Mouse (Mus musculus) stomach, embryonic 15.5 days (tissue): ENCODE results near the gene Gatd1. TPM values are rescaled to one million over a fixed set of nuclear protein-coding genes. Genes with fewer than 3 reads are reported as not detected.
A peak's percentile ranks its signal among the peaks of the same experiment; 100 is the strongest.

Experiments used
- ATAC-seq: fragments of 200-750 bp; cut with Nextera tagmentation; 2 replicates; pipeline ENCODE4 v1.8.0; 2017; ENCODE audit warnings: low read depth, moderate number of reproducible peaks, moderate TSS enrichment; ENCODE audit not compliant: insufficient read depth, low FRiP score
- H3K27ac ChIP-seq: fragments of 300-500 bp; sonication (generic); 2 replicates; pipeline ENCODE4 v1.5.1; 2015; ENCODE audit warnings: mild to moderate bottlenecking, inconsistent platforms
- H3K27me3 ChIP-seq: fragments of 300-500 bp; sonication (generic); replicated peaks from 2 replicates; pipeline ENCODE4 v1.6.1; 2015; ENCODE audit warnings: inconsistent platforms
- H3K36me3 ChIP-seq: fragments of 300-500 bp; sonication (generic); 2 replicates; pipeline ENCODE4 v1.6.1; 2015; ENCODE audit warnings: inconsistent platforms
- H3K4me1 ChIP-seq: fragments of 300-500 bp; sonication (generic); 2 replicates; pipeline ENCODE4 v1.6.1; 2015; ENCODE audit warnings: inconsistent platforms
- H3K4me2 ChIP-seq: fragments of 300-500 bp; sonication (generic); 2 replicates; pipeline ENCODE4 v1.6.1; 2015; ENCODE audit warnings: mild to moderate bottlenecking, inconsistent platforms
- H3K4me3 ChIP-seq: fragments of 300-500 bp; sonication (generic); replicated peaks from 2 replicates; pipeline ENCODE4 v1.5.1; 2015; ENCODE audit warnings: inconsistent platforms
- H3K9ac ChIP-seq: fragments of 300-500 bp; sonication (generic); 2 replicates; pipeline ENCODE4 v1.6.1; 2015; ENCODE audit warnings: inconsistent platforms
- H3K9me3 ChIP-seq: fragments of 300-500 bp; sonication (generic); 2 replicates; pipeline ENCODE4 v1.6.1; 2016; ENCODE audit warnings: inconsistent platforms
- WGBS: fragments of 180-500 bp; shearing (Covaris S2); methylation state at CpG from one replicate; pipeline ENCODE4 v1.1.7; 2015; 5-methylcytosine and 5-hydroxymethylcytosine counted together
- polyA plus RNA-seq: library from polyadenylated mRNA; unstranded; fragments of >200 nt; fragmentation: Nextera tagmentation; extraction: Ambion mirVana; gene quantifications from 2 replicates; pipeline ENCODE4 v1.2.1, GENCODE M21; 2015

The Gatd1 gene
- polyA plus RNA-seq, 1 experiment from 2014 or later, result 51.1 TPM

GRCm38 (mm10) chr7:141439811-141440210 lies 25.9 kb upstream of the Gatd1 start:
- Histone ChIP-seq H3K9me3 (no peaks in the 10 kb centered on the region), H3K9ac (no peak overlapping the region), H3K27ac (no peak overlapping the region), H3K4me1 (peaks cover 53% of the 10 kb centered on the region), H3K4me3 (no peak overlapping the region), H3K4me2 (no peak overlapping the region), H3K36me3 (peaks cover 18% of the 10 kb centered on the region), H3K27me3 (no peaks in the 10 kb centered on the region)
- WGBS, result 94% methylated on average over 11 of the region's 11 CpGs
- no peak for ATAC-seq

GRCm38 (mm10) chr7:141439140-141439679 lies 25.3 kb upstream of the Gatd1 start:
- no peak overlapping the region for H3K4me3 ChIP-seq
- peaks cover 18% of the 10 kb centered on the region for H3K36me3 ChIP-seq
- peaks cover 59% of the 10 kb centered on the region for H3K4me1 ChIP-seq
- WGBS, result 93% methylated on average over 10 of the region's 10 CpGs
- H3K9ac ChIP-seq, result no peak overlapping the region
- ATAC-seq, result no peak
- no peaks in the 10 kb centered on the region for H3K27me3 ChIP-seq
- no peaks in the 10 kb centered on the region for H3K9me3 ChIP-seq
- H3K4me2 ChIP-seq, result no peak overlapping the region
- H3K27ac ChIP-seq, result no peak overlapping the region

GRCm38 (mm10) chr7:141438201-141438968 lies 24.4 kb upstream of the Gatd1 start:
- Histone ChIP-seq H3K4me2 (no peak overlapping the region), H3K9me3 (no peaks in the 10 kb centered on the region), H3K4me1 (peaks cover 63% of the 10 kb centered on the region), H3K27ac (no peak overlapping the region), H3K4me3 (no peak overlapping the region), H3K9ac (no peak overlapping the region), H3K27me3 (no peaks in the 10 kb centered on the region), H3K36me3 (peaks cover 18% of the 10 kb centered on the region)
- WGBS, result 90% methylated on average over 12 of the region's 12 CpGs
- ATAC-seq, result no peak

GRCm38 (mm10) chr7:141437178-141438120 lies 23.5 kb upstream of the Gatd1 start, which contains the start of gene Slc25a22:
Gene Slc25a22 (minus strand): TSS chr7:141437892.
- H3K36me3 ChIP-seq, result peaks cover 18% of the 10 kb centered on the region
- H3K9me3 ChIP-seq, result no peaks in the 10 kb centered on the region
- H3K9ac ChIP-seq, result peak within 1 kb of the TSS; percentile 77
- H3K27me3 ChIP-seq, result no peaks in the 10 kb centered on the region
- 7% methylated on average over 53 of the region's 53 CpGs for WGBS
- peak; percentile 76 for ATAC-seq
- peak within 1 kb of the TSS; percentile 86 for H3K4me2 ChIP-seq
- peak within 1 kb of the TSS; percentile 64 for H3K4me3 ChIP-seq
- H3K27ac ChIP-seq, result peak within 1 kb of the TSS; percentile 3; the same call in 1 of the 2 replicates
- H3K4me1 ChIP-seq, result peaks cover 58% of the 10 kb centered on the region

- peak overlapping the region; percentile 86 for H3K4me2 ChIP-seq
- no peak overlapping the region for H3K9ac ChIP-seq
- WGBS, result 63% methylated on average over 2 of the region's 2 CpGs
- H3K4me1 ChIP-seq, result peaks cover 48% of the 10 kb centered on the region
- no peaks in the 10 kb centered on the region for H3K9me3 ChIP-seq
- ATAC-seq, result no peak
- no peaks in the 10 kb centered on the region for H3K27me3 ChIP-seq
- H3K36me3 ChIP-seq, result peaks cover 19% of the 10 kb centered on the region
- H3K4me3 ChIP-seq, result peak overlapping the region; percentile 64
- H3K27ac ChIP-seq, result no peak overlapping the region
These were observed 22.6 kb upstream of the Gatd1 start for GRCm38 (mm10) chr7:141436523-141436892.

GRCm38 (mm10) chr7:141435856-141436522 lies 22.1 kb upstream of the Gatd1 start:
- ATAC-seq, result no peak
- Histone ChIP-seq H3K4me2 (peak overlapping the region; percentile 93), H3K27me3 (no peaks in the 10 kb centered on the region), H3K9ac (no peak overlapping the region), H3K4me3 (no peak overlapping the region), H3K4me1 (peaks cover 47% of the 10 kb centered on the region), H3K9me3 (no peaks in the 10 kb centered on the region), H3K27ac (0 out of 2 replicates have a peak overlapping the region, but pooled peaks have one; percentile 35), H3K36me3 (peaks cover 20% of the 10 kb centered on the region)
- 80% methylated on average over 9 of the region's 9 CpGs for WGBS

GRCm38 (mm10) chr7:141435129-141435855 lies 21.4 kb upstream of the Gatd1 start:
- peaks cover 22% of the 10 kb centered on the region for H3K36me3 ChIP-seq
- H3K9ac ChIP-seq, result 0 out of 2 replicates have a peak overlapping the region, but pooled peaks have one; percentile 50
- H3K27ac ChIP-seq, result peak overlapping the region; percentile 42
- no peaks in the 10 kb centered on the region for H3K9me3 ChIP-seq
- 5% methylated on average over 17 of the region's 17 CpGs for WGBS
- H3K4me1 ChIP-seq, result peaks cover 43% of the 10 kb centered on the region
- H3K4me2 ChIP-seq, result peak overlapping the region; percentile 93
- ATAC-seq, result peak; percentile 32; the same call in 1 of the 2 replicates
- peak overlapping the region; percentile 51 for H3K4me3 ChIP-seq
- H3K27me3 ChIP-seq, result no peaks in the 10 kb centered on the region

- H3K9ac ChIP-seq, result peak overlapping the region; percentile 50
- H3K36me3 ChIP-seq, result peaks cover 16% of the 10 kb centered on the region
- no peaks in the 10 kb centered on the region for H3K27me3 ChIP-seq
- H3K4me3 ChIP-seq, result peak overlapping the region; percentile 51
- H3K9me3 ChIP-seq, result no peaks in the 10 kb centered on the region
- WGBS, result 16% methylated on average over 8 of the region's 8 CpGs
- ATAC-seq, result no peak
- peak overlapping the region; percentile 93 for H3K4me2 ChIP-seq
- peaks cover 51% of the 10 kb centered on the region for H3K4me1 ChIP-seq
- H3K27ac ChIP-seq, result peak overlapping the region; percentile 42
These were observed 20.5 kb upstream of the Gatd1 start for GRCm38 (mm10) chr7:141434464-141434863.

- ATAC-seq, result no peak
- Histone ChIP-seq H3K27me3 (no peaks in the 10 kb centered on the region), H3K4me2 (peak overlapping the region; percentile 93), H3K4me1 (peaks cover 58% of the 10 kb centered on the region), H3K27ac (no peak overlapping the region), H3K4me3 (peak overlapping the region; percentile 51), H3K9ac (peak overlapping the region; percentile 50; the same call in 1 of the 2 replicates), H3K36me3 (peaks cover 10% of the 10 kb centered on the region), H3K9me3 (no peaks in the 10 kb centered on the region)
- 72% methylated on average over 15 of the region's 15 CpGs for WGBS
These were observed 19.8 kb upstream of the Gatd1 start for GRCm38 (mm10) chr7:141433517-141434400.
